Mouse (Mus musculus): ENCODE data around the gene Rpl24.
"Not testable (repeated sequence)": the region's sequence is repeated elsewhere in the genome, so short reads cannot be mapped to it uniquely, and the experiment has no call there.

Rpl24 gene

GRCm38 (mm10) chr16:55966212-55966871 is at the start of gene Rpl24:
TSS of gene Rpl24 (plus strand) at chr16:55966275.
- peak; percentile 96 for ATAC-seq (ENCODE audit: low TSS enrichment)

- ATAC-seq (ENCODE audit: low TSS enrichment), result peak; percentile 74
These were observed 44.0 kb upstream of the Rpl24 start for GRCm38 (mm10) chr16:55922079-55922478.

- no peak for ATAC-seq (ENCODE audit: low TSS enrichment)
These were observed 42.1 kb upstream of the Rpl24 start for GRCm38 (mm10) chr16:55924010-55924409.

GRCm38 (mm10) chr16:55933681-55934343 is 32.3 kb upstream of the Rpl24 start:
- peak; percentile 45 for ATAC-seq (ENCODE audit: low TSS enrichment)

GRCm38 (mm10) chr16:55934453-55935037 is 31.5 kb upstream of the Rpl24 start, which contains the start of gene Cep97:
TSS of gene Cep97 (minus strand) at chr16:55934855.
- ATAC-seq (ENCODE audit: low TSS enrichment), result peak; percentile 98

- no peak for ATAC-seq (ENCODE audit: low TSS enrichment)
These were observed 27.3 kb upstream of the Rpl24 start for GRCm38 (mm10) chr16:55938761-55939160.

- ATAC-seq (ENCODE audit: low TSS enrichment), result no peak
These were observed 26.4 kb upstream of the Rpl24 start for GRCm38 (mm10) chr16:55939703-55940102.

GRCm38 (mm10) chr16:55940781-55941180 is 25.3 kb upstream of the Rpl24 start:
- no peak for ATAC-seq (ENCODE audit: low TSS enrichment)

- no peak for ATAC-seq (ENCODE audit: low TSS enrichment)
These were observed 18.8 kb upstream of the Rpl24 start for GRCm38 (mm10) chr16:55947266-55947665.

GRCm38 (mm10) chr16:55947876-55948410 is 18.1 kb upstream of the Rpl24 start:
- not testable (repeated sequence) for ATAC-seq (ENCODE audit: low TSS enrichment)

- no peak for ATAC-seq (ENCODE audit: low TSS enrichment)
These were observed 17.1 kb upstream of the Rpl24 start for GRCm38 (mm10) chr16:55948963-55949362.

- ATAC-seq (ENCODE audit: low TSS enrichment), result 0 out of 2 replicates have a peak, but pooled peaks have one; percentile 2
These were observed 15.6 kb upstream of the Rpl24 start for GRCm38 (mm10) chr16:55950462-55950861.

GRCm38 (mm10) chr16:55950946-55951678 is 15.0 kb upstream of the Rpl24 start:
- ATAC-seq (ENCODE audit: low TSS enrichment), result peak; percentile 96

GRCm38 (mm10) chr16:55951679-55952327 is 14.3 kb upstream of the Rpl24 start:
- ATAC-seq (ENCODE audit: low TSS enrichment), result no peak

- no peak for ATAC-seq (ENCODE audit: low TSS enrichment)
These were observed 13.3 kb upstream of the Rpl24 start for GRCm38 (mm10) chr16:55952771-55953170.

- not testable (repeated sequence) for ATAC-seq (ENCODE audit: low TSS enrichment)
These were observed 11.9 kb upstream of the Rpl24 start for GRCm38 (mm10) chr16:55954196-55954595.

GRCm38 (mm10) chr16:55963068-55963467 is 3.0 kb upstream of the Rpl24 start:
- not testable (repeated sequence) for ATAC-seq (ENCODE audit: low TSS enrichment)

GRCm38 (mm10) chr16:55964126-55964949 is 1.7 kb upstream of the Rpl24 start:
- peak; percentile 45 for ATAC-seq (ENCODE audit: low TSS enrichment)

- no peak for ATAC-seq (ENCODE audit: low TSS enrichment)
These were observed 1.1 kb downstream of the Rpl24 start for GRCm38 (mm10) chr16:55967221-55967620.

- no peak for ATAC-seq (ENCODE audit: low TSS enrichment)
These were observed 3.1 kb downstream of the Rpl24 start for GRCm38 (mm10) chr16:55969147-55969546.
